Mouse (Mus musculus): ENCODE data around the gene Gm5771.
"Not testable (repeated sequence)": the region's sequence is repeated elsewhere in the genome, so short reads cannot be mapped to it uniquely, and the experiment has no call there.

DNA sequence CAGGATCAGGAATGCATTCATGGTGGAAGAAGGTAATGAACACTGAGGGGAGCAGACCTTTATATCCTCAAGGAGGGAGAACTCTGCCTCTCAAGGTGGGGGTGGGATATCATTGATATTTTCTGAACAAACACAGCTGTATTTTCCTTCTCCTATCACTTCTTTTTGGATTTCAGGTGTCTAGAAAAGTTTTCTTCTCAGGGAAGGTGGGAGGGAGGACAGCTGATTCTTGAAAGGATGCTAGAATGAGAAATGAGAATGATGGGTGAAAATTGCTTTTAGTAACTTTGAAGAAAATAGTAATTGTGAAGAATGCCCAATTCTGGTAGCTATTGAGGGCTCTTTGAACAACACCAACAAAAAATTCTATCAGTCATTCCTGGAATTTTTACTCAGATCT is 53.9 kb downstream of the Gm5771 start, which contains the start of gene Gm10334:
- not testable (repeated sequence) for TF ChIP-seq CTCF, EP300 (IDR thresholded peaks at IDR 0.05; ENCODE audit: low read depth)

Measured in heart, postnatal 0 days (tissue).